Mouse (Mus musculus) heart, adult 18-20 months (tissue): ENCODE results near the gene Serpine2. TPM values are rescaled to one million over a fixed set of nuclear protein-coding genes. Genes with fewer than 3 reads are reported as not detected.

ENCODE experiments used
- DNase-seq, 2 experiments: peaks; one replicate each; pipeline ENCODE4 v3.0.0; 2021 to 2022; ENCODE audit warnings: mixed read lengths in 1 of 2
- total RNA-seq, 2 experiments: library from RNA; stranded (reverse); gene quantifications; 2 replicates each; pipeline ENCODE4 v1.2.3; 2021

The Serpine2 gene
- total RNA-seq, 2 experiments from 2014 or later, result 20.7 to 29.5 TPM

DNA sequence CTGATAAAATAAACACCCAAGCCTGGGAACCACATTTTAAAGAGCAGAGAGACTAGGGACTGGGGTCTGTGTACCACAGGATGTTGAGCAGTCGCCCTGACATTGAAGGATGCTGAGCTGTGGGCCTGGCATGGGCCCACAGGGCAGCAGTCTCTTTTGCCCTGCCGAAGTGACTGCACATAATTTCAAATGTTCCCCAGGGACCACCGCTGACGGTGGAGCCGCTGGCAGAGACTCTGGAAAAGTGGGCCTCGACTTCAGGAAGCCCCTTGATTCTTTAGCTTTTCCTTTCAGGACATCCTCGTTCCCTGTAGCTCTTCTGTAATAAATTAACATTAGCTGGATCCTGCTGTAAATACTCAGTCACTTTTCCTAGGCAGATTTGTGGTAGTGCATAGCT, 103.8 kb downstream of the Serpine2 start:
- DNase-seq, result no peak

DNA sequence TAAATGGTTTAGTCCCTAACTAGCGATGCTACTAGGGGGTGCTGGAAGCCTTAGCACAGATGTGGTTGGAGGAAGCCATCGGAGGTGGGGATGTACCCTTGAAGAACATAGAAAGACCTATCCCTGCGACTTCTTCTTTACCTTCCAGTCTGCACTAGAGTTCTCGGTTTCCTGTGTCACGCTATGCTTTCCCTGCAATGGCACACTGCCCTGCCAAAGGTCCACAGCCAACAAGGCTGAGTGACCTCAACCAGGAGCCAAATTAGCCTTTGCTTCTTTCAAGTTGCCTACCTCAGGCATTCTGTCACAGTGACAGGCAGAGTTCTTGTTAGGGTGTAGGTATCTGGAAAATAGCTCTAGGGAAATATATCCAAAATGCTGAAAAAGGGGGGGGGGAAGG, 104.6 kb downstream of the Serpine2 start:
- DNase-seq, result no peak

DNA sequence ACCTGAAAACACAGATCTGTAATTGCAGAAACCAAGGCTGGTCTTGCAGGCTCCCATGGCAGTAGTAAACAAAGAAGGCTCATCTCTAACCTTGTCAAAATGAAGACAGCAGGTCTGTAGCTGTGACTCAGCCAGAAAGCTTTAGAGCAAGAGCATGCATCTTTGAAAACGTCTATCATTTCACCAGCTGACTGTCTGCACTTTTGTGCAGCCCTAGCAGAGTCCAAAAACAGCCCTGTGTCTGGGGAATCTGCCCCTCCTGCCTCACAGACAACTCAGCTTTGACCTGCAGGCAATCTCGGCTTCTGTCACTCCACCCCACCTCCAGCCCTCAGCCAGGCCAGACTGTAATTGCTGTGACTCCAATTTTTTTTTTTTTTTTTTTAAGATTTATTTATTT, 105.6 kb downstream of the Serpine2 start:
- DNase-seq, result no peak

DNA sequence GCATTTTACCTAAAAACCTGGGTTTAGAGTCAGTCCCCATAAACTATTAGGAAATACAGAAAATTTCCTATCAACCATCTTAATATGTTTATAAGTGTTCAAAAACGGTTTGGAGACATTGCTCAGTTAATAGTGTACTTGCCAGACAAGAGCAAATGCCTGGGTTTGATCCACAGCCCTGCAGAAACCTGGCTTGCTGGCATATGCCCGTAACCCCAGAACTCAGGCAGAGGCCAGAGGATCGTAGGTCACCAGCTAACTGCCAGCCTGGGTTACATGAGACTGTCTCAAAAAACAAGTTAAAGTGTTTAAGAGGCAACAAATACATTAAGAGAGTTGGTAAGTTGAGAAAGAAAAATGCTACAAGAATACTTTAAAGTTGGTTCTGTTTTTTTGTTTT, 106.0 kb downstream of the Serpine2 start:
- DNase-seq, result no peak

DNA sequence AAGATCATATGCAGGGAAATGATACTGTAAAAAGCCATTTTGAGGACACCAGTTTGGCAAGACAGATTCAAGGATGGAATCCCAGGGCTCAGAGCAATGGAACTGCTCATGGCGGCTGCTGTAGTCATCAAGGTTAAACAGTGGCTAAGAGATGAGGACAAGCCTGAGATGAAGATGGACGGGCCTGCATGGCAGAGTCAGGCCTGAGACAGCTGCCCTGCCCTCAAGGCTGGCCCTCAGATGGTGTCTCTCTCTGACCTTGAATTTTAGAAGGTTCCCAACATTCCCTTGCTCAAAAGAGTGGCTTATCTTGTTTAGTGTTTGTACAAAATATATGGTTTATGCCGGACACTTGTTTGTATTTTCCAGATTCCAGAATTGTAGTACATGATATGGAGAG, 107.5 kb downstream of the Serpine2 start:
- no peak for DNase-seq

DNA sequence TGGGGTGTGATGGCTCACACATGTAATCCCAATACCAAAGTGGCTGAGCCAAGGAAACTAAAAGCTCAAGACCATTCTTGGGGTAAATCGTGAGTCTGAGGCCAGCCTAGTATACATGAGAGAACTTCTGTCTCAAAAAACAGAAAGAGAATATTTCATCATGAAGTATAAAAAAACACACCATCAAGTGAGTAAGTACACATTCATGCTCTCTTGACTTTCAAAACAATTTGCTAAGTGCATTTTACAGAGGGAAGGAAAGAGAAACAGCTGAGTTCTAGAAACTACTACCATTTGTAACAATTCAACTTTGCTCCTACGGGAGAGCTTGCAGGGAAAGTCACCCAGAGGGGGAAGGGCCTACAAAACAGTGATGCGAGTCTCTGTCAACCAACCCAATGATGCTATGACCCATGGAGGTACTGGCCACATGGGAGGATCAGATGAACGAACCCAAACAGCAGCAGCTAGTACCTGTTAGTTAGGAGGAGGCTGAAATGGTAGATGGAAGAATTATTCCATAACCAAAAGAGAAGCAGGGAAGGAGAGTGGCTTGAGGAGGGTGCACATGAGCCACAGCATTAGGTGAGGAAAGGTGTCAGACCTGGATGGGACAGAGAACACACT, 108.2 kb downstream of the Serpine2 start:
- DNase-seq, result no peak

DNA sequence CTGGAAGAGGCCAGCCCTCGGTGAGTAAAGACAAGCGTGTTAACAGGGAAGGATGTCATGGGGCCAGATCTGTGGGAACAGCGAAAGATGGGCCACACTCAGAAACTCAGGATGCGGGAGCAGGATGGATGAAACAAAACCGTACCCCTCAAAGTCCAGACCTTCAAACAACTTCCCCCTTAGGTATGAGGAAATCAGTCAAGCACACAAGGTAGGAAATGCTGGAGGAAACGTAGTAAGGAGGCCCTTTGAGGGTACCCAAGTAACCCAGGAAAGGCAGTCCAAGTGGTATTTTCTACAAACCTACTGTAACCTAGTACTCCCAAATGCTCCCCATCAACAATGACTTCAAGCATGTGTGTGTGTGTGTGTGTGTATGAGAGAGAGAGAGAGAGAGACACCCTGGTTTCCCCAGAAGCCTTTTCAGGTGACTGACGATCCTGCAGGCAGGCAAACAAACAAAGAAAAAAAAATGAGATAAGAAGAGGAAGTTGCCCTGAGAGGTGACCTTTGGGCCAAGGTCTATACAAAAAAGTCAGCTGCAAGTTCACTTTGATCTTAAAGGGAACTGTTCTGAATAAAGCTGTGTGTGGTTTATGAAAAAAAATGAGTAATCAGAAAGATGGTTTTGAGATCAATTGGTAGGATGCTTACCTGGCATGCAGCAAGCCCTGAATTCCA, 108.8 kb downstream of the Serpine2 start:
- DNase-seq, result no peak

DNA sequence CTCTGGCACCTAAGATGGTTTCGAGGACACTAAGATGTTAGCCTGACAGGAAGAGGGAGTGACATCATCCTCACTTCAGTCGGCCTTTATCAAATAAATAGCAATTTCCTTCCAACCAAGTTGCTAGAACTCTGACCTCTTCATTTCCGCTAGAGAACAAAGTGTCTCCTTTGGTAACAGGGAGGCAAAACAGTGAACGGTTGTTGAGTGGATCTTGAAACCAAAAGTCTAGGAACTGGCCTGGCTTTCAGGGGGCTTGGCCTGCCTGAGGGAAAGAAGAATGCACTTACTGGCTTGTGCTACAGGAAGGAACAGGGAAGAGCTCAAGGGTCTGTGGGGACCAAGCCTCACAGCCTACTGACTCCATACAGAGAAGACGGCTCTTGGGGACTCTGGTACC, 109.8 kb downstream of the Serpine2 start:
- DNase-seq, result peak; percentile 43 to 67

DNA sequence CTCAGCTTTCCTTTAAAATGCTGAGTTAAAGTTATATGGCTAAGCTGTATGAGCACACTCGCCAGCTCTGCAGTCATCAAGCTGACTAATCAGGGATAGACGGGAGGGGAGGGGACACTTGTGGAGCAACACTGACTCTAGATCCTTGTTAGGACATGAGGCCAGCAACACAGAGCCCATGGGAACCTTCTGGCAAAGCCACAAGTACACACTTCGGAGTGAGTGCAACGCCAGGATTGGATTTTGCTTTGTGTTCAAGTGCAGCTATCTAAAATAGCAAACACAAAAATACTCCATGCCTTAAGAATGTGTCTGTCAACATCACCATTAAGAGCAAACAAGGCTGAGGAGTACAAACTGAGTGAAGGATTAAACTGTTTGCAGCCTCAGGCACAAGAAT, 114.9 kb downstream of the Serpine2 start:
- DNase-seq, result peak; percentile 83 to 90

Other genes starting within 250 kb of the Serpine2 start
- gene Ap1s3, start 189.2 kb downstream of the Serpine2 start, total RNA-seq, result 1 to 10 TPM in 1 of 2 experiments, under 1 TPM in 1; 0.15 to 1.0 TPM
- gene Mrpl44, start 85.2 kb downstream of the Serpine2 start, total RNA-seq, result 10 to 100 TPM; 73.6 to 75.9 TPM
- 10 to 100 TPM; 11.7 to 16.7 TPM for gene Wdfy1, start 85.0 kb downstream of the Serpine2 start, total RNA-seq